Mouse (Mus musculus): ENCODE data around the gene Gm38431. TPM values are rescaled to one million over a fixed set of nuclear protein-coding genes. Genes with fewer than 3 reads are reported as not detected.
A peak's percentile ranks its signal among the peaks of the same experiment; 100 is the strongest.

The Gm38431 gene
- polyA plus RNA-seq, 1 experiment from 2014 or later, result 8.1 TPM

GRCm38 (mm10) chr9:21041308-21041707 lies 50.5 kb downstream of the Gm38431 start:
- Histone ChIP-seq H3K4me3 (ENCODE audit: inconsistent target) (no peak overlapping the region), H3K36me3 (ENCODE audit: inconsistent target) (no peaks in the 10 kb centered on the region), H3K79me2 (ENCODE audit: inconsistent target) (no peaks in the 10 kb centered on the region), H3K27ac (no peak overlapping the region)
- WGBS (ENCODE audit: missing documents), result 75% methylated on average over 4 of the region's 4 CpGs

DNA sequence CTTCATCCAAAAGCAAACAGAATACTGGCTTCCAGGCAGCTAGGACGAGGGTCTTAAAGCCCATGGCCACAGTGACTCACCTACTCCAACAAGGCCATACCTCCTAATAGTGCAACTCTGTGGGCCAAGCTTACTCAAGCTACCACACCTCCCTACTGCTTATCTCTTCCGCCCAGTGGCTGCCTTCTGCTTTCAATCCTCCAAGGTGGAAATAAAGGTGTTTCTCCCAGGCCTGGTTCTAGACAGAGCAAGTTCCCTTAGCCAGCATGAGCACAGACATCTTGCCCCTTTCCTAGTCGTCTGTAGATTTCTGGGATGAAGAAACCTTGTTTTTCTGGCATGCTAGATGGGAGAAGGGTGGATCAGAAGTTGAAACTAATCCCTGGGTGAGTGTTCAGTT lies 52.0 kb downstream of the Gm38431 start:
- 86% methylated on average over 3 of the region's 3 CpGs for WGBS (ENCODE audit: missing documents)
- Histone ChIP-seq H3K27ac (no peak overlapping the region), H3K79me2 (ENCODE audit: inconsistent target) (no peaks in the 10 kb centered on the region), H3K36me3 (ENCODE audit: inconsistent target) (no peaks in the 10 kb centered on the region), H3K4me3 (ENCODE audit: inconsistent target) (no peak overlapping the region)

- no peaks in the 10 kb centered on the region for H3K79me2 ChIP-seq (ENCODE audit: inconsistent target)
- H3K4me3 ChIP-seq (ENCODE audit: inconsistent target), result no peak overlapping the region
- no peaks in the 10 kb centered on the region for H3K36me3 ChIP-seq (ENCODE audit: inconsistent target)
- H3K27ac ChIP-seq, result no peak overlapping the region
- 17% methylated on average over 26 of the region's 31 CpGs for WGBS (ENCODE audit: missing documents)
These were observed 54.3 kb downstream of the Gm38431 start for GRCm38 (mm10) chr9:21037481-21037891.

DNA sequence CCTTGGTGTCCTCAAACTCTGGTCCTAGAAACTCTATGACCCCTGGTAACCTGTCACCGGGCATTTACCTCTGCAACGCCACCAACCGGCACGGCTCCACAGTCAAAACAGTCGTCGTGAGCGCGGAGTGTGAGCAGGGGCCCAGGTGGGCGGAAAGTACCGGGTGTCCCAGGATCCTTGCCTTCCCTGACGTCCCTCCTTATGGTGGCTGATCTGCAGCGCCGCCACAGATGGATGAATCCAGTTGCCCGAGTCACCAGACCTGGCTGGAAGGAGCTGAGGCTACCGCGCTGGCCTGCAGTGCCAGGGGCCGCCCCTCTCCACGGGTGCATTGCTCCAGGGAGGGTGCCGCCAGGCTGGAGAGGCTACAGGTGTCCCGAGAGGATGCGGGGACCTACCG lies 55.1 kb downstream of the Gm38431 start:
- H3K36me3 ChIP-seq (ENCODE audit: inconsistent target), result no peaks in the 10 kb centered on the region
- no peaks in the 10 kb centered on the region for H3K79me2 ChIP-seq (ENCODE audit: inconsistent target)
- H3K4me3 ChIP-seq (ENCODE audit: inconsistent target), result no peak overlapping the region
- H3K27ac ChIP-seq, result no peak overlapping the region
- WGBS (ENCODE audit: missing documents), result 9% methylated on average over 15 of the region's 22 CpGs

DNA sequence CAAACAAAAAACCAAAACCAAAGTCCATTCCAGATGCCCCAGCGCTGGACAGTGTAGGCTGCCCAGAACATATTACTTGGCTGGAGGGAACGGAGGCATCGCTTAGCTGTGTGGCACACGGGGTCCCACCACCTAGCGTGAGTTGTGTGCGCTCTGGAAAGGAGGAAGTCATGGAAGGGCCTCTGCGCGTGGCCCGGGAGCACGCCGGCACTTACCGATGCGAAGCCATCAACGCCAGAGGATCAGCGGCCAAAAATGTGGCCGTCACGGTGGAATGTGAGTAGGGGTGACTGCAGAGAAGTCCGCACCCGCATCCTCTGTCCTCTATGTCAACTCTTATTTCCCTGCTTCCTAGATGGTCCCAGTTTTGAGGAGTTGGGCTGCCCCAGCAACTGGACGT lies 55.6 kb downstream of the Gm38431 start:
- WGBS (ENCODE audit: missing documents), result 13% methylated on average over 19 of the region's 20 CpGs
- Histone ChIP-seq H3K79me2 (ENCODE audit: inconsistent target) (no peaks in the 10 kb centered on the region), H3K36me3 (ENCODE audit: inconsistent target) (no peaks in the 10 kb centered on the region), H3K4me3 (ENCODE audit: inconsistent target) (no peak overlapping the region), H3K27ac (no peak overlapping the region)

DNA sequence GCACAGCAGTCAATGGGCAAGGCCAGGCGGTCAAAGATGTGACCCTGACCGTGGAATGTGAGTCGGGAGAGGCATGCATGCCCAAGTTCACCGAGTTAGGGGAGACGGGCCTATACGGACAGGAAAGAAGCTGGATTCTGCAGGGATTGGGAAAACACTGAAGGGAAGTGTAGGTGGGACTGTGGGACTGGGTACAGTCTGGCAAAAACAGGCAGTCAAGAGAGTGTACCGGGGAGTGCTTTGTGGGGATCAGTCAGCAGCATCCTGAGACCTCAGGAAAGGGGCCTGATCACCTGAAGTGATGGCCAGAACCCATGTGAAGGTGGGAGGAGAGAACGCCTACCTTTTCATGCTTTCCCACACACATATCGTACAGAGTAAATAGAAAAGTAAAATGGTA lies 56.2 kb downstream of the Gm38431 start:
- no peak overlapping the region for H3K27ac ChIP-seq
- no peaks in the 10 kb centered on the region for H3K79me2 ChIP-seq (ENCODE audit: inconsistent target)
- H3K4me3 ChIP-seq (ENCODE audit: inconsistent target), result no peak overlapping the region
- 46% methylated on average over 7 of the region's 9 CpGs for WGBS (ENCODE audit: missing documents)
- no peaks in the 10 kb centered on the region for H3K36me3 ChIP-seq (ENCODE audit: inconsistent target)

DNA sequence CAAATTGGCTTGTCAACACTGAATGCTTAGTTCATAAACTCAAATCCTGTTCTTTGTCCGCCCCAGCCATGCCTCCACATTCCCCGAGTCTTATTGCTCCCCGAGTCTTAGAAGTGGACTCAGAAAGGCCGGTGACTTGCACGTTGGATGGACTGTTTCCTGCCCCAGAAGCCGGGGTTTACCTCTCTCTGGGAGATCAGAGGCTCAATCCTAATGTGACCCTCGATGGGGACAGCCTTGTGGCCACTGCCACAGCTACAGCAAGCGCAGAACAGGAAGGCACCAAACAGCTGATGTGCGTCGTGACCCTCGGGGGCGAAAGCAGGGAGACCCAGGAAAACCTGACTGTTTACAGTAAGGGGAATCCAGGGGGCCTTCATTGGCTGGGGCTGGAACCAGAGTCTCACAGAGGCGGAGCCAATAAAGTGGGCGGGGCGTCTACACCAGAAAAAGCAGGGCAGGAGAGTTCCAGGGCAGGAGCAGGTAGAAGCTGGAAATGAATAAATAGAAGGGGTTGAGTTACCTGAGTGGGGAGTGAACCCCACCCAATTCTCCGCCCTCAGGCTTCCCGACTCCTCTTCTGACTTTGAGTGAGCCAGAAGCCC lies 57.2 kb downstream of the Gm38431 start:
- 14% methylated on average over 17 of the region's 17 CpGs for WGBS (ENCODE audit: missing documents)
- H3K79me2 ChIP-seq (ENCODE audit: inconsistent target), result no peaks in the 10 kb centered on the region
- no peak overlapping the region for H3K4me3 ChIP-seq (ENCODE audit: inconsistent target)
- no peak overlapping the region for H3K27ac ChIP-seq
- H3K36me3 ChIP-seq (ENCODE audit: inconsistent target), result no peaks in the 10 kb centered on the region

DNA sequence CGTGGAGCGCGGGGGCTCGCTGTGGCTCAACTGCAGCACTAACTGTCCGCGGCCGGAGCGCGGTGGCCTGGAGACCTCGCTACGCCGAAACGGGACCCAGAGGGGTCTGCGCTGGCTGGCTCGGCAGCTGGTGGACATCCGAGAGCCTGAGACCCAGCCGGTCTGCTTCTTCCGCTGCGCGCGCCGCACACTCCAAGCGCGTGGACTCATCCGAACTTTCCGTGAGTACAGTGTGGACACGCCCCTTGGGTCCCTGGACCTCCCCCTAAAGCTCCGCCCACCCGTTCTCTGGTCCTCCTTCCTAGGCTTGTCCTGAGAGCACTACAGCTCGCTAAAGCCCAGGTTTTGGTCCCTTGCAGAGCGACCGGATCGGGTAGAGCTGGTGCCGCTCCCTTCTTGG lies 58.7 kb downstream of the Gm38431 start:
- under 1% methylated on average over 34 of the region's 34 CpGs for WGBS (ENCODE audit: missing documents)
- peak overlapping the region; percentile 23 for H3K4me3 ChIP-seq (ENCODE audit: inconsistent target)
- H3K79me2 ChIP-seq (ENCODE audit: inconsistent target), result no peaks in the 10 kb centered on the region
- peaks cover 3% of the 10 kb centered on the region; the same call in 1 of the 2 replicates for H3K36me3 ChIP-seq (ENCODE audit: inconsistent target)
- no peak overlapping the region for H3K27ac ChIP-seq

DNA sequence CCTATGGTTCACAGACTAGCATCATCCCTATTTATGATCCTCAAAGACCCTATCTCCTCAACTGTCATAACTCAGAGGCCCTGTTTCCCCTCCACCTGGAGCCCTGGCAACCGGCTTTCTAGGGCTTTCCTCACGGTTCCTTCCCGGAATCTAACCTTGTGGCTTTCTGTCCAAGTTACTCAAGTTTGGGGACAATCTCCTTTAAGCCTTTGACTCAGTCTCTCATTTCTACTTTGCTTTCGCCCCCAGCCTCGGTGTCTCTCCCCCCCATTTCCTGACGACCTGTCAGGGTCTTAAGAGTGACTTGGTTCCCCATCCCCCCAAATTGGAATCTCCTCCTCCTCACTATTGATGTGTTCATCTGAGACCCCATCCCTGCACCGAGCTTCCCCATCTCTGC lies 59.3 kb downstream of the Gm38431 start:
- Histone ChIP-seq H3K27ac (no peak overlapping the region), H3K36me3 (ENCODE audit: inconsistent target) (peaks cover 9% of the 10 kb centered on the region; the same call in 1 of the 2 replicates), H3K79me2 (ENCODE audit: inconsistent target) (no peaks in the 10 kb centered on the region), H3K4me3 (ENCODE audit: inconsistent target) (no peak overlapping the region)
- 3% methylated on average over 7 of the region's 7 CpGs for whole genome bisulfite sequencing (ENCODE audit: missing documents)

- Histone ChIP-seq H3K4me3 (ENCODE audit: inconsistent target) (peak within 1 kb of the TSS; percentile 56), H3K27ac (peak within 1 kb of the TSS; percentile 41), H3K36me3 (ENCODE audit: inconsistent target) (peaks cover 15% of the 10 kb centered on the region; the same call in 1 of the 2 replicates), H3K79me2 (ENCODE audit: inconsistent target) (no peaks in the 10 kb centered on the region)
- under 1% methylated on average over 34 of the region's 35 CpGs for WGBS (ENCODE audit: missing documents)
These were observed 59.9 kb downstream of the Gm38431 start, which contains the start of gene Icam5 for GRCm38 (mm10) chr9:21031896-21032351. TSS of gene Icam5 (plus strand) at chr9:21032073.

- under 1% methylated on average over 27 of the region's 36 CpGs for WGBS (ENCODE audit: missing documents)
- Histone ChIP-seq H3K27ac (peak overlapping the region; percentile 41), H3K4me3 (ENCODE audit: inconsistent target) (peak overlapping the region; percentile 56), H3K79me2 (ENCODE audit: inconsistent target) (no peaks in the 10 kb centered on the region), H3K36me3 (ENCODE audit: inconsistent target) (peaks cover 20% of the 10 kb centered on the region)
These were observed 60.4 kb downstream of the Gm38431 start for GRCm38 (mm10) chr9:21031251-21031895.

GRCm38 (mm10) chr9:21030781-21031250 lies 61.0 kb downstream of the Gm38431 start:
- WGBS (ENCODE audit: missing documents), result 3% methylated on average over 13 of the region's 13 CpGs
- peak overlapping the region; percentile 41 for H3K27ac ChIP-seq
- peak overlapping the region; percentile 56 for H3K4me3 ChIP-seq (ENCODE audit: inconsistent target)
- peaks cover 26% of the 10 kb centered on the region for H3K36me3 ChIP-seq (ENCODE audit: inconsistent target)
- no peaks in the 10 kb centered on the region for H3K79me2 ChIP-seq (ENCODE audit: inconsistent target)

GRCm38 (mm10) chr9:21030055-21030600 lies 61.7 kb downstream of the Gm38431 start:
- H3K27ac ChIP-seq, result peak overlapping the region; percentile 5; the same call in 1 of the 2 replicates
- H3K79me2 ChIP-seq (ENCODE audit: inconsistent target), result no peaks in the 10 kb centered on the region
- WGBS (ENCODE audit: missing documents), result 15% methylated on average over 22 of the region's 22 CpGs
- peak overlapping the region; percentile 56 for H3K4me3 ChIP-seq (ENCODE audit: inconsistent target)
- H3K36me3 ChIP-seq (ENCODE audit: inconsistent target), result peaks cover 33% of the 10 kb centered on the region

- 7% methylated on average over 36 of the region's 37 CpGs for WGBS (ENCODE audit: missing documents)
- peak within 1 kb of the TSS; percentile 5; the same call in 1 of the 2 replicates for H3K27ac ChIP-seq
- H3K36me3 ChIP-seq (ENCODE audit: inconsistent target), result peaks cover 40% of the 10 kb centered on the region
These were observed 62.3 kb downstream of the Gm38431 start, which contains the start of gene Icam4 for GRCm38 (mm10) chr9:21029291-21030054. TSS of gene Icam4 (plus strand) at chr9:21029373.

More at GRCm38 (mm10) chr9:21029291-21030054, 62.3 kb downstream of the Gm38431 start, which contains the start of gene Icam4:
- Histone ChIP-seq H3K4me3 (ENCODE audit: inconsistent target) (peak within 1 kb of the TSS; percentile 56; the same call in 1 of the 2 replicates), H3K79me2 (ENCODE audit: inconsistent target) (no peaks in the 10 kb centered on the region)
